In genomic region chr4:155992241-155992905, GRCm38 (mm10) we compare ENCODE assay signal across 8 mouse cellular contexts. TPM values are rescaled to one million over a fixed set of nuclear protein-coding genes. Genes with fewer than 3 reads are reported as not detected.
DNase-seq lines count a peak whose midpoint lies in the region; ATAC-seq and TF ChIP-seq lines count a peak whose summit lies in the region.

Gene B3galt6 (minus strand): TSS chr4:155992649.
Gene Sdf4 (plus strand): TSS chr4:155992872.

- peak; percentile 83 for TF ChIP-seq CTCF in left cerebral cortex, adult 2 months (IDR thresholded peaks at IDR 0.05)

- intact Hi-C loops in left cerebral cortex, adult 2 months (cut with DNase I), result loop anchor here (1.0 to 5.0 kb wide), 2 partner anchors 100 to 117 kb away; partner anchors contain the start of genes 9430015G10Rik, Acap3 and Pusl1

- under 1% methylated on average over 76 of the region's 99 CpGs for WGBS in macrophage (ENCODE audit: missing documents)

- peak within 1 kb of the TSS; percentile 99 for H3K4me3 ChIP-seq in left cerebral cortex, adult 2 months
- H3K4me3 ChIP-seq in macrophage (ENCODE audit: inconsistent target), result peak within 1 kb of the TSS; percentile 96

- peak; percentile 94 for DNase-seq in Muller cell, postnatal 12 days (ENCODE audit: inconsistent ontology term)
- peak; percentile 89 for DNase-seq in cerebellum, adult 8-10 months
- peak; percentile 49 for DNase-seq in hindlimb bud, embryonic 11.5 days (ENCODE audit: extremely low spot score, low read depth, low spot score)
- DNase-seq in left cerebral cortex, adult 2 months (ENCODE audit: extremely low spot score in 1 of 2, low spot score in 2 of 2), result peak; percentile 89 to 93
- peak; percentile 93 for DNase-seq in retina, postnatal 7 days (ENCODE audit: low read depth, low spot score)
- peak; percentile 79 for DNase-seq in urinary bladder, postnatal 14 days (ENCODE audit: low spot score)

- ATAC-seq in frontal cortex, adult (ENCODE audit: low TSS enrichment), result peak; percentile 79

- H3K27ac ChIP-seq in left cerebral cortex, adult 2 months, result peak within 1 kb of the TSS; percentile 99
- H3K27ac ChIP-seq in macrophage, result peak within 1 kb of the TSS; percentile 84

- H3K36me3 ChIP-seq in macrophage (ENCODE audit: inconsistent target), result peaks cover 14% of the 10 kb centered on the region; the same call in 1 of the 2 replicates

- peaks cover 51% of the 10 kb centered on the region for H3K79me2 ChIP-seq in macrophage (ENCODE audit: inconsistent target)

RNA-seq across cellular contexts. Expression of gene B3galt6, which starts in this region (rescaled TPM):
- 10 to 100 TPM in 1 of 2 experiments, 1 to 10 TPM in 1; 9.1 to 10.8 TPM for total RNA-seq in left cerebral cortex, adult 2 months (2021)
- 1 to 10 TPM in 18 of 26 experiments, under 1 TPM in 7, not detected in 1; 0.25 to 5.3 (median 1.6) TPM for total RNA-seq in macrophage (2018; cell fraction: chromatin; rRNA removed)
- total RNA-seq in macrophage (2018; cell fraction: cytosol; rRNA removed), result 1 to 10 TPM; 1.7 to 4.6 (median 3.4) TPM
- 1 to 10 TPM in 25 of 26 experiments, under 1 TPM in 1; 0.69 to 8.5 (median 3.4) TPM for total RNA-seq in macrophage (2018; cell fraction: nucleus; rRNA removed)
- polyA plus RNA-seq in macrophage (2018), result 1.4 to 6.1 TPM (median 2.9 TPM) in 3 replicates

RNA-seq across cellular contexts. Expression of gene Sdf4, which starts in this region (rescaled TPM):
- 100 to 1,000 TPM; 187 to 193 TPM for total RNA-seq in left cerebral cortex, adult 2 months (2021)
- total RNA-seq in macrophage (2018; cell fraction: chromatin; rRNA removed), result 100 to 1,000 TPM in 24 of 26 experiments, 10 to 100 TPM in 2; 76.5 to 184 (median 139) TPM
- total RNA-seq in macrophage (2018; cell fraction: cytosol; rRNA removed), result 100 to 1,000 TPM; 182 to 279 (median 233) TPM
- 100 to 1,000 TPM in 25 of 26 experiments, 10 to 100 TPM in 1; 92.3 to 220 (median 162) TPM for total RNA-seq in macrophage (2018; cell fraction: nucleus; rRNA removed)
- polyA plus RNA-seq in macrophage (2018), result 261 to 438 TPM (median 289 TPM) in 3 replicates

Comparison
In these comparisons a context has a peak if more than half of its experiments do, and no peak if none do; other contexts are left out.
1. Peak in every context shown above with its lines: DNase-seq, ATAC-seq, H3K4me3 ChIP-seq and H3K27ac ChIP-seq.